Mouse (Mus musculus) liver, adult 2 months (tissue): ENCODE data around the gene Cacna1c.

ENCODE experiments used
- CTCF ChIP-seq: fragments of 200-500 bp; IDR thresholded peaks from 2 replicates; pipeline ENCODE4 v1.5.1; 2011; ENCODE audit warnings: low read depth, low read length, control low read depth
- POLR2A ChIP-seq: fragments of 200-500 bp; IDR thresholded peaks from 2 replicates; pipeline ENCODE4 v1.6.1; 2011; ENCODE audit warnings: low read length, control low read depth; ENCODE audit not compliant: insufficient read depth; ENCODE audit errors: extremely low read depth

DNA sequence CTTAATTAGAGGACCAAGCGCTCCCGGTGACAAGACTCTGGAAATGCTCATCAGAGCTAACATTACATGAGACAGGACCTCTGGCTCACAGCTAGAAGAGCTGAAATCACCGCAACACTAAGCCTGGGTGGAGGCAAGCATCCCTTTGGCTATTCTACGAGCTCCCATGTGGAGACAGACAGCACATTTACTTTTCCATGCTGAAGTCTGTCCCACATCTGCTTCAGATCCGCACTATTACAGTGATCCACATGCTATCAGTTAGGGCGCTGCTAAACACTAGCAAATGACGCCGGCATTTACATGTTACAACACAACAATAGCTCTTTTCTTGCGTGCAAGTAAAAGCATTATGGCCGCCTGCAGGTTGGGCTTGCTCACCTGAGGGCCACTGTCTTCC is 178.7 kb downstream of the Cacna1c start:
- TF ChIP-seq CTCF: no peak
- TF ChIP-seq POLR2A: no peak
